ENCODE assay signal across 32 mouse cellular contexts in genomic region chr14:122513511-122514036, GRCm38 (mm10). TPM values are rescaled to one million over a fixed set of nuclear protein-coding genes. Genes with fewer than 3 reads are reported as not detected.
DNase-seq lines count a peak whose midpoint lies in the region; ATAC-seq and TF ChIP-seq lines count a peak whose summit lies in the region.
"Had no signal": no experiment of that assay in that cellular context is flagged by ENCODE, and none has a peak within 500 bp of the region (broad histone marks: within the 10 kb centered on the region; RNA-seq: fewer than 3 reads in every experiment).

No protein-coding gene starts in this region.

- H3K9ac ChIP-seq in liver, adult 2 months (ENCODE audit: low read depth, low read length), result no peak overlapping the region
- no peak overlapping the region for H3K9ac ChIP-seq in liver, embryonic 11.5 days (ENCODE audit: low read depth, low read length)
- H3K9ac ChIP-seq: forebrain, embryonic 13.5 days; limb, embryonic 12.5 days; liver, embryonic 12.5 days; liver, postnatal 0 days; neural tube, embryonic 15.5 days; stomach, embryonic 15.5 days had no signal

- TF ChIP-seq POLR2A in liver, adult 2 months (IDR thresholded peaks at IDR 0.05; ENCODE audit: extremely low read depth, insufficient read depth, low read length), result no peak

- no peak overlapping the region for H3K4me3 ChIP-seq in liver, adult 2 months (ENCODE audit: insufficient read depth, low read depth, low read length)
- H3K4me3 ChIP-seq in liver, embryonic 11.5 days (ENCODE audit: low read depth, low read length), result no peak overlapping the region
- H3K4me3 ChIP-seq: forebrain, embryonic 13.5 days; left cerebral cortex, adult 2 months; limb, embryonic 12.5 days; liver, embryonic 12.5 days; neural tube, embryonic 15.5 days; stomach, embryonic 15.5 days had no signal

- no peak overlapping the region for H3K4me2 ChIP-seq in liver, embryonic 11.5 days
- H3K4me2 ChIP-seq: forebrain, embryonic 13.5 days; limb, embryonic 12.5 days; liver, embryonic 12.5 days; neural tube, embryonic 15.5 days; stomach, embryonic 15.5 days had no signal

- H3K9me3 ChIP-seq in liver, embryonic 11.5 days (ENCODE audit: control insufficient read depth, low read length), result no peaks in the 10 kb centered on the region
- H3K9me3 ChIP-seq: forebrain, embryonic 13.5 days; limb, embryonic 12.5 days; liver, embryonic 12.5 days; neural tube, embryonic 15.5 days; stomach, embryonic 15.5 days had no signal

- peak; percentile 53 for DNase-seq in liver, adult 2 months (ENCODE audit: extremely low read depth, low read depth, low spot score)
- no peak for DNase-seq in liver, embryonic 11.5 days (ENCODE audit: low spot score)
- peak; percentile 18 for DNase-seq in 3134 (ENCODE audit: extremely low read depth, insufficient read length, low spot score)
- peak; percentile 75 for DNase-seq in 3T3-L1 (ENCODE audit: low read depth, low spot score)
- DNase-seq in adipocyte (ENCODE audit: low spot score), result peak; percentile 60
- no peak for DNase-seq in spleen, postnatal 10 days (ENCODE audit: low spot score in 2 of 2)
- DNase-seq: adrenal gland, postnatal 10 days; cerebellum, adult 11 months; cerebellum, adult 9-10 months; gastrocnemius, postnatal 10 days; heart, postnatal 14 days; kidney, adult 8-10 months; kidney, postnatal 14 days; layer of hippocampus, adult 9-11 months; liver, postnatal 0 days; midbrain, embryonic 14.5 days; retina, postnatal 1 day; right cerebral cortex, postnatal 14 days had no signal

- H3K4me1 ChIP-seq in liver, adult 2 months (ENCODE audit: control insufficient read depth, insufficient read depth, low read length), result peaks cover 4% of the 10 kb centered on the region; the same call in 1 of the 2 replicates
- no peaks in the 10 kb centered on the region for H3K4me1 ChIP-seq in liver, embryonic 11.5 days (replicated peaks; ENCODE audit: control insufficient read depth, insufficient read depth, low read length)
- H3K4me1 ChIP-seq: forebrain, embryonic 13.5 days; limb, embryonic 12.5 days; liver, embryonic 12.5 days; neural tube, embryonic 15.5 days; stomach, embryonic 15.5 days had no signal

- no peak for ATAC-seq in liver, embryonic 11.5 days (replicated peaks; ENCODE audit: low FRiP score)
- ATAC-seq: forebrain, embryonic 13.5 days; hindbrain, embryonic 16.5 days; intestine, embryonic 16.5 days; liver, embryonic 12.5 days; liver, postnatal 0 days had no signal

- WGBS in liver, adult 2 months, result 15% methylated on average over 1 of the region's 1 CpGs
- 55% methylated on average over 1 of the region's 1 CpGs for WGBS in liver, embryonic 11.5 days

- no peak overlapping the region for H3K27ac ChIP-seq in liver, adult 2 months (replicated peaks; ENCODE audit: insufficient read depth, low read depth, low read length)
- H3K27ac ChIP-seq in liver, embryonic 11.5 days (ENCODE audit: low read depth, low read length), result no peak overlapping the region
- H3K27ac ChIP-seq: forebrain, embryonic 13.5 days; left cerebral cortex, adult 2 months; limb, embryonic 12.5 days; liver, embryonic 12.5 days; neural tube, embryonic 15.5 days; stomach, embryonic 15.5 days had no signal

- no peaks in the 10 kb centered on the region for H3K36me3 ChIP-seq in liver, adult 2 months (ENCODE audit: control insufficient read depth, insufficient read depth, low read length)
- H3K36me3 ChIP-seq in liver, embryonic 11.5 days (ENCODE audit: control insufficient read depth, insufficient read depth, low read length), result no peaks in the 10 kb centered on the region
- H3K36me3 ChIP-seq: limb, embryonic 12.5 days; liver, embryonic 12.5 days; neural tube, embryonic 15.5 days; stomach, embryonic 15.5 days had no signal

- TF ChIP-seq CTCF in liver, adult 2 months (IDR thresholded peaks at IDR 0.05; ENCODE audit: low read depth, low read length), result no peak

- no peaks in the 10 kb centered on the region; the same call in 1 of the 2 replicates for H3K27me3 ChIP-seq in liver, adult 2 months (ENCODE audit: control insufficient read depth, insufficient read depth, low read length)
- no peaks in the 10 kb centered on the region for H3K27me3 ChIP-seq in liver, embryonic 11.5 days (replicated peaks; ENCODE audit: control insufficient read depth, insufficient read depth, low read length)
- H3K27me3 ChIP-seq: limb, embryonic 12.5 days; neural tube, embryonic 15.5 days; stomach, embryonic 15.5 days had no signal

- no peaks in the 10 kb centered on the region for H3K79me2 ChIP-seq in liver, adult 2 months (ENCODE audit: control insufficient read depth, insufficient read depth, low read length)

RNA-seq across cellular contexts. Expression of gene Pcca, which starts 20.6 kb away (rescaled TPM):
- 46.7 and 54.1 TPM in 2 replicates for total RNA-seq in liver, adult 2 months (2014; rRNA removed)
- 26.3 and 28.8 TPM in 2 replicates for polyA plus RNA-seq in liver, adult 2 months (2012; rRNA removed)
- polyA plus RNA-seq in liver, embryonic 11.5 days (2014; fragmentation: Nextera tagmentation; extraction: Ambion mirVana), result 18.1 and 20.3 TPM in 2 replicates

RNA-seq across cellular contexts. Expression of gene Gm10837, which starts 23.2 kb away (rescaled TPM):
- not detected in 2 replicates for total RNA-seq in liver, adult 2 months (2014; rRNA removed)
- not detected in 2 replicates for polyA plus RNA-seq in liver, adult 2 months (2012; rRNA removed)
- not detected in 2 replicates for polyA plus RNA-seq in liver, embryonic 11.5 days (2014; fragmentation: Nextera tagmentation; extraction: Ambion mirVana)
- total RNA-seq: adrenal gland, postnatal 10 days; gastrocnemius, postnatal 10 days; heart, postnatal 14 days; left cerebral cortex, adult 2 months; left cerebral cortex, postnatal 25 days; MEL; monocyte, adult 5-6 weeks had no signal
- polyA plus RNA-seq: gonadal fat pad, adult 2 months; heart, embryonic 14.5 days; intestine, embryonic 16.5 days; liver, embryonic 12.5 days; liver, postnatal 0 days; small intestine, adult 2 months; stomach, embryonic 15.5 days had no signal

RNA-seq across cellular contexts. Expression of gene Zic2, which starts 38.3 kb away (rescaled TPM):
- total RNA-seq in liver, adult 2 months (2014; rRNA removed), result not detected in 2 replicates
- not detected in 2 replicates for polyA plus RNA-seq in liver, adult 2 months (2012; rRNA removed)
- not detected in 2 replicates for polyA plus RNA-seq in liver, embryonic 11.5 days (2014; fragmentation: Nextera tagmentation; extraction: Ambion mirVana)
- total RNA-seq: gastrocnemius, postnatal 10 days; MEL; monocyte, adult 5-6 weeks had no signal
- polyA plus RNA-seq: heart, embryonic 14.5 days; intestine, embryonic 16.5 days; liver, embryonic 12.5 days; liver, postnatal 0 days; small intestine, adult 2 months; stomach, embryonic 15.5 days had no signal

RNA-seq across cellular contexts. Expression of gene Zic5, which starts 48.1 kb away (rescaled TPM):
- not detected in 2 replicates for total RNA-seq in liver, adult 2 months (2014; rRNA removed)
- not detected in 2 replicates for polyA plus RNA-seq in liver, adult 2 months (2012; rRNA removed)
- polyA plus RNA-seq in liver, embryonic 11.5 days (2014; fragmentation: Nextera tagmentation; extraction: Ambion mirVana), result 0.16 TPM in 1 of 2 replicates, not detected in the other
- total RNA-seq: adrenal gland, postnatal 10 days; gastrocnemius, postnatal 10 days; heart, postnatal 14 days had no signal
- polyA plus RNA-seq: gonadal fat pad, adult 2 months; intestine, embryonic 16.5 days; liver, embryonic 12.5 days; liver, postnatal 0 days; small intestine, adult 2 months; stomach, embryonic 15.5 days had no signal

Comparison
In these comparisons a context has a peak if more than half of its experiments do, and no peak if none do; other contexts are left out.
1. DNase-seq: peak in liver, adult 2 months (single experiment), 3134 (single experiment), 3T3-L1 (single experiment) and adipocyte (single experiment); none in liver, embryonic 11.5 days (single experiment) and spleen, postnatal 10 days (0 of 2).